Mouse (Mus musculus): ENCODE measurements around the gene Zbtb26. TPM values are rescaled to one million over a fixed set of nuclear protein-coding genes. Genes with fewer than 3 reads are reported as not detected.

Zbtb26 gene
- polyA plus RNA-seq, 1 experiment from 2014 or later = 9.7 TPM

GRCm38 (mm10) chr2:37430593-37431464 is 12.1 kb downstream of the Zbtb26 start:
- no peaks in the 10 kb centered on the region for H3K27me3 ChIP-seq
- ATAC-seq = peak; percentile 97
- peak overlapping the region; percentile 83 for H3K9ac ChIP-seq (replicated peaks)
- peaks cover 23% of the 10 kb centered on the region for H3K4me1 ChIP-seq (replicated peaks)
- peaks cover 23% of the 10 kb centered on the region for H3K36me3 ChIP-seq
- H3K4me2 ChIP-seq (replicated peaks) = peak overlapping the region; percentile 92
- H3K9me3 ChIP-seq = no peaks in the 10 kb centered on the region
- under 1% methylated on average over 38 of the region's 38 CpGs for WGBS
- H3K4me3 ChIP-seq (replicated peaks) = peak overlapping the region; percentile 91
- peak overlapping the region; percentile 99 for H3K27ac ChIP-seq

DNA sequence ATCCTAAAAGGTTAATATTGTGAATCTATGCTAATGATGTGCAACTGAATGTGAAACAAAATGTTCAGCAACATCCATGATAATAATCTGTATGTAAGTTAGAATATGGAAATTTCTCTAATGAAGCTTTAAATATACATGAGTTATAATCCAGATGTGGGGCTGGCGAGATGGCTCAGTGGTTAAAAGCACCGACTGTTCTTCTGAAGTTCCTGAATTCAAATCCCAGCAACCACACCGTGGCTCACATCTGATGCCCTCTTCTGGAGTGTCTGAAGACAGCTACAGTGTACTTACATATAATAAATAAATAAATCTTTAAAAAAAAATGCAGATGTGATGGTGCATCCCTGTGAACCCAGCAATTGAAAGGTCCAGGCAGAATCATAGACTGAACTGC is 19.3 kb downstream of the Zbtb26 start:
- WGBS = 55% methylated on average over 3 of the region's 3 CpGs
- Histone ChIP-seq H3K27me3 (no peaks in the 10 kb centered on the region), H3K9ac (replicated peaks) (no peak overlapping the region), H3K4me1 (replicated peaks) (peaks cover 18% of the 10 kb centered on the region), H3K4me2 (replicated peaks) (no peak overlapping the region), H3K36me3 (peaks cover 11% of the 10 kb centered on the region), H3K4me3 (replicated peaks) (no peak overlapping the region), H3K9me3 (no peaks in the 10 kb centered on the region), H3K27ac (no peak overlapping the region)
- no peak for ATAC-seq

- under 1% methylated on average over 66 of the region's 75 CpGs for WGBS
- no peaks in the 10 kb centered on the region for H3K27me3 ChIP-seq
- H3K9me3 ChIP-seq = no peaks in the 10 kb centered on the region
- peak within 1 kb of the TSS; percentile 98 for H3K27ac ChIP-seq
- H3K4me1 ChIP-seq (replicated peaks) = peaks cover 18% of the 10 kb centered on the region
- ATAC-seq = peak; percentile 99
- H3K9ac ChIP-seq (replicated peaks) = peak within 1 kb of the TSS; percentile 96
- H3K4me2 ChIP-seq (replicated peaks) = peak within 1 kb of the TSS; percentile 71
- peaks cover 4% of the 10 kb centered on the region; the same call in 1 of the 2 replicates for H3K36me3 ChIP-seq
- H3K4me3 ChIP-seq (replicated peaks) = peak within 1 kb of the TSS; percentile 86
These were observed 20.3 kb downstream of the Zbtb26 start, which contains the start of gene Rc3h2 for GRCm38 (mm10) chr2:37422306-37423304. Rc3h2 (minus strand) TSS chr2:37422903.

DNA sequence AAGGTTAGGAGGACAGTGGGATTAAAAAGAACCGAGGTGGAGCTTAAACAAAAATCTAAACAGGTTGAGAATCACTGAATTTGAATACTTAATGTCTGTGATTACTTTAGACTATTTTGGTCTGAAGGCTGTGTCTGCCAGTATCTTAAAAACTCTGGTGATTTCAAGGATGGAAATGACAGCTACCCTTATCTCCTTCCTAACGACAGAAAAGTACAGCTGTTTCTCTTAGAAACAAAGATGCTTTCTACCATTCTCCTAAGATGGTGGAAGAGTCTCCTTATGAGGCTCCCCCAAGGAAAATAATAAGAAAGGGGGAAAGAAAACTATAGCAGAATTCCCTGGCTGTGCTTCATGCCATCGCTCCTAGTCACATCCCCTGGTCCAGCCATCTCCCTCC is 21.0 kb downstream of the Zbtb26 start:
- Histone ChIP-seq H3K9me3 (no peaks in the 10 kb centered on the region), H3K9ac (replicated peaks) (peak overlapping the region; percentile 96), H3K27ac (peak overlapping the region; percentile 98), H3K27me3 (no peaks in the 10 kb centered on the region), H3K4me2 (replicated peaks) (peak overlapping the region; percentile 71), H3K4me3 (replicated peaks) (peak overlapping the region; percentile 86), H3K36me3 (peaks cover 3% of the 10 kb centered on the region; the same call in 1 of the 2 replicates), H3K4me1 (replicated peaks) (peaks cover 18% of the 10 kb centered on the region)
- 2% methylated on average over 3 of the region's 3 CpGs for WGBS
- no peak for ATAC-seq

DNA sequence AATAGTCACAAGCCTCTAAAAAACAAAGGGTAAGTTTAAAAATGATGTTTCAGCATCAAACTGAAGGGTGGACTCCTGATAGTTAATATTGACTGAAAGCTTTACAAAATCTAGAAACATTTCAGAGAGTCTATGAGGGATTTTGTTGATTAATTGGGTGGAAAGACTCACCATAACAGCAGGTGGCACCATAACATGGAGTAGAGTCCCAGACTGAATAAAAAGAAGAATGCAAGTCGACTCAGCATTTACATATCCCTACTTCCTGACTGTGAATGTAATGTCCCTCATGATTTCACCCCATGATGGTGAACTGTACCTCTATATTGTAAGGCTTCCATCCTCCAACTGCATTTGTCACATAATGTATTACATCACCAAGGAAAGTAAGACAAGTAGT is 47.4 kb downstream of the Zbtb26 start:
- Histone ChIP-seq H3K4me3 (replicated peaks) (no peak overlapping the region), H3K9ac (replicated peaks) (no peak overlapping the region), H3K27ac (no peak overlapping the region), H3K4me1 (replicated peaks) (no peaks in the 10 kb centered on the region), H3K27me3 (no peaks in the 10 kb centered on the region), H3K36me3 (peaks cover 42% of the 10 kb centered on the region), H3K9me3 (no peaks in the 10 kb centered on the region), H3K4me2 (replicated peaks) (no peak overlapping the region)
- no peak for ATAC-seq
- WGBS = 61% methylated on average over 1 of the region's 1 CpGs

GRCm38 (mm10) chr2:37382921-37383320 is 60.0 kb downstream of the Zbtb26 start:
- WGBS = 95% methylated on average over 9 of the region's 9 CpGs
- no peaks in the 10 kb centered on the region for H3K27me3 ChIP-seq

More at GRCm38 (mm10) chr2:37382921-37383320, 60.0 kb downstream of the Zbtb26 start:
- Histone ChIP-seq H3K9ac (replicated peaks) (no peak overlapping the region), H3K36me3 (peaks cover 36% of the 10 kb centered on the region), H3K27ac (no peak overlapping the region), H3K9me3 (no peaks in the 10 kb centered on the region), H3K4me1 (replicated peaks) (no peaks in the 10 kb centered on the region), H3K4me2 (replicated peaks) (no peak overlapping the region), H3K4me3 (replicated peaks) (no peak overlapping the region)
- no peak for ATAC-seq

Other genes with a start within 250 kb of the Zbtb26 start
- gene Olfr366, start 231.6 kb downstream of the Zbtb26 start, polyA plus RNA-seq (2015; fragmentation: Nextera tagmentation; extraction: Ambion mirVana) = not detected in 2 replicates
- gene Olfr368, start 116.6 kb downstream of the Zbtb26 start, polyA plus RNA-seq (2015; fragmentation: Nextera tagmentation; extraction: Ambion mirVana) = not detected in 2 replicates
- 73.4 and 84.9 TPM in 2 replicates for gene Pdcl, start 83.8 kb downstream of the Zbtb26 start, polyA plus RNA-seq (2015; fragmentation: Nextera tagmentation; extraction: Ambion mirVana)
- gene Rc3h2, start 20.2 kb downstream of the Zbtb26 start, polyA plus RNA-seq (2015; fragmentation: Nextera tagmentation; extraction: Ambion mirVana) = 26.1 and 28.0 TPM in 2 replicates
- gene Zbtb6, start within 50 bp of the Zbtb26 start, polyA plus RNA-seq (2015; fragmentation: Nextera tagmentation; extraction: Ambion mirVana) = 15.9 TPM in 2 replicates
- 60.2 and 67.7 TPM in 2 replicates for gene Rabgap1, start 144 bp upstream of the Zbtb26 start, polyA plus RNA-seq (2015; fragmentation: Nextera tagmentation; extraction: Ambion mirVana)
- 10.1 and 12.6 TPM in 2 replicates for gene Gpr21, start 73.2 kb upstream of the Zbtb26 start, polyA plus RNA-seq (2015; fragmentation: Nextera tagmentation; extraction: Ambion mirVana)

All from midbrain, embryonic 13.5 days (tissue).